Mouse (Mus musculus) urinary bladder, postnatal 10 days (tissue): ENCODE data around the gene Cd207.
A peak's percentile ranks its signal among the peaks of the same experiment; 100 is the strongest.
"Not testable (repeated sequence)": the region's sequence is repeated elsewhere in the genome, so short reads cannot be mapped to it uniquely, and the experiment has no call there.

ENCODE experiments used
- DNase-seq: peaks from one replicate; pipeline ENCODE4 v3.0.0; 2022; ENCODE audit warnings: low spot score

The Cd207 gene

DNA sequence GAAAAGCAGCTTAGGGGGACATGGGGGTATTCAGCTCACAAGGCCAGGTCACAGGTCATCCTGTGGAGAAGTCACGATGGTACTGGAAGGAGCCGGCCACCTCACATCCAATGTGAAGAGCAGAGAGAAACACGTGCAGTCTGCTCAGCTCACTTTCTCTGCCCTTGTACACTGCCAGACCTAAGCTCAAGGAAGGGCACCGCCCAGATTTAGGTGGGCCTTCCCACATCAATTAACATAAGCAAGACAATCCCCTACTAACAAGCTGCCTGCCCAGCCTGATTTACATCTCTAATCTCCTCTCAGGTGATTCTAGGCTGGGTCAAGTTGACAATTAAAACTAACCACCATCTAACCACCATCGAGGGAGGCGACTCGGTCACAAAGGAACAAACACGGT, 20.3 kb upstream of the Cd207 start:
- no peak for DNase-seq

GRCm38 (mm10) chr6:83696684-83697083, 19.0 kb upstream of the Cd207 start:
- DNase-seq = no peak

- no peak for DNase-seq
Measured at GRCm38 (mm10) chr6:83695731-83696130, 18.1 kb upstream of the Cd207 start.

- DNase-seq = no peak
Measured at GRCm38 (mm10) chr6:83693835-83694234, 16.2 kb upstream of the Cd207 start.

- no peak for DNase-seq
Measured at GRCm38 (mm10) chr6:83692962-83693361, 15.3 kb upstream of the Cd207 start.

DNA sequence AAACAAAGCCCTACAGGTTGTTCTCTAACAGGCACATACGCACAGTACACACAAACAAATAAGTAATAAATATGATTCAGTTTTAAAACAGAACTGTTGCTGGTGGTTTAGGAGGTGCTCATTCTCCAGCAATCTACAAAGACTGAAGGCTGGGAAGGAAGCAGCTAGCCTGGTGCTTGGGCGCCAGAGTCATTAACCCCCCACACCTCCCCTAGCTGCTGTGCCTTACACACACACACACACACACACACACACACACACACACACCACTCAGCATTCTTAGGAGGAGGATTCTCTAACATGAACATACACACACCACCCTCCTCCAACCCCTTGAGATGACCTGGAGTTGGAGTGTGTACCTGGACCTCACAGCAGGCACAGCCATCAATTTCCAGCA, 13.3 kb upstream of the Cd207 start:
- DNase-seq = no peak

- DNase-seq = no peak
Measured at GRCm38 (mm10) chr6:83690277-83690676, 12.6 kb upstream of the Cd207 start.

DNA sequence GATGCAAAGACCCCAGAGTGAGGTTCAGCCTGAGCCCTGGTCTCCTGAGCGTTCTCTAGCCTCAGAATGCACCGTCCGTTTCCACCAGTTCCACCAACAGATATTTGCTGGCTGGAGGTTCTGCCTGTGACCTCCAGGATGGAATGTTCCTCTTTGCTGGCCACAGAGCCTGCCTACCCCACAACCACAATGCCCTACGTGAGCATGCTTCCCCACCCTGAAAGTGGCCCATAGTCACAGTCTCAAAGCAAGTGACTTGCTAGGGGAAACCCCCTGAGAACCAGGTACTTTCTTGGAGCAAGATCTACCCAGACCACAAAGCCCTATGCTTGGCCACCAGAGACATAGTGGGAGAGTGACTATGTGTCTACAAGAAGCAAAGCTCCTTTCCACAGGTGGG, 11.7 kb upstream of the Cd207 start:
- no peak for DNase-seq

DNA sequence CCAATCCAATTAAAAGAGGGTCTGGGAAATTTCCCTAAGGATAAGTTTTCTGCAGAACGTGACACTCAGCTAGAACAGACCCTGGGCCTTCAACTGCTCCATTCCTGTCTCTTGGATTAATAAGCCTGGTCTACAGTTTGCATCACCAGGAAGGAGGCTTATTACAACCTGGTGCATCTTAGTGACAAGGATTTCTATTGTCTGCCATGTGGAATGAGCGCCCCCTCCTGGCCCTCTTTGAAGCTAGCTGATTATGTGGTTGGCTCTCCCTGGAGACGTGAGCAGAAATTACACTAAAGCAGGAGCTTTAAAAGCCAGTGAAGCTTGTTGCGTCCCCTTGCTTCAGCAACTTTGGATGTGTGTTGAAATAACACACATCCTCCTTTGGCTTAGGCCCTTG, 4.3 kb downstream of the Cd207 start:
- peak; percentile 31 for DNase-seq

GRCm38 (mm10) chr6:83665009-83665408, 12.6 kb downstream of the Cd207 start:
- no peak for DNase-seq

DNA sequence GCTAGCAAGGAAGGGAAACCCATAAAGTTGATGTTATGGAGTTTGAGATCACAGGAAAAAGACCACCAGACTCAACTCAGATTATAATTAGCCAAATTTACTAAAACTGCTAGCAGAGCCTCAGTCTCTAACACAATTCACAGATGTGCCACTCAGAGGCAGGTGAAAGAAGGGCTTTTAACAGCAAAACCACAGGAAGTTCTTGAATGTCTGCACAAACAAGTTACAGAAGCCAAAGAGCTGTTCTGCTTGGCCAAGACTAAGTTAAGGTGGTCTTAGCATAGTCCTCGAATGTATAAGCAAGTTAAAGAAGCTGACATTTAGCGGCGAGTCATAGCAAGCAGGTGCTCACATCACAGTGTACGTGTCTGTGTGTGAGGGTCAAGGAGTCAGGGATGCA, 16.8 kb downstream of the Cd207 start:
- DNase-seq = no peak

DNA sequence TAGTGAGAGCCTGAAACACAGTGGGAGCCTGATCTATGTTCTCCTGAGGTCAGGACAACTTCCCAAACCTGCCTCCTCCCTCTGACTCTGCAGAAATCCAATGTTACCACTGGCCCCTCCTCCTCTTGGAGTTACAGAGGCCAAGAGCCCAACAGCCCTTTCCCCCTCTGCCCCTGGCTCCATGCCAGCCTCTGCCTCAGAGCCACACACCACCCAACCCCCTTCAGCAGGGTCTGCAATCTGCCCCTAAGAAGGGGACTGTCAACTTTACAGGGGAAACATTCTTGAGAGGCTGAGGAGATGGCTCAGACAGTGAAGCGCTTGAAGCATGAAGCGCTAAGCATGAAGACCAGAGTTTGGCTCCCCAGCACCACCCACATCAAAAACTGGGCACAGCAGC, 21.6 kb downstream of the Cd207 start, which contains the start of gene Clec4f:
TSS of gene Clec4f (minus strand) at position 101 of the 400 bp plus-strand sequence.
- DNase-seq = no peak

DNA sequence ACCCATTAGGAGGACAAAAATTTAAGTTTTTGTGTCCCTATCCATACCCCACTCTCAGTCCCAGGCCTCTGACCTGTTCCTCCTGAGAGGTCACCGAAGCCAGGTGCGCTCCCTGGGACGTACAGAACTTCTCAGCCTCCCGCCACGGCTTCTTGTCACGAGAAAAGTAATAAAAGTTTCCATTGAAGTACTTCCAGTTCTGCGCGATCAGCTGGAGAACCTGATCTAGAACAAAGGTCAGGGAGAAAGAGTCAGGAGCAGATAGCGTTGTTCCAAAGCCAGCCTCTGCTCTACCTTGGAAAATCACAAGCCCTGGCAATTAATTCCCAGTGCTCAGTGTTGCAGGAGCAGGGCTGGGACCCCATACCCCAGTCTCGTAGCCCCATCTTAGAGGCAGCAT, 30.9 kb downstream of the Cd207 start:
- DNase-seq = no peak

DNA sequence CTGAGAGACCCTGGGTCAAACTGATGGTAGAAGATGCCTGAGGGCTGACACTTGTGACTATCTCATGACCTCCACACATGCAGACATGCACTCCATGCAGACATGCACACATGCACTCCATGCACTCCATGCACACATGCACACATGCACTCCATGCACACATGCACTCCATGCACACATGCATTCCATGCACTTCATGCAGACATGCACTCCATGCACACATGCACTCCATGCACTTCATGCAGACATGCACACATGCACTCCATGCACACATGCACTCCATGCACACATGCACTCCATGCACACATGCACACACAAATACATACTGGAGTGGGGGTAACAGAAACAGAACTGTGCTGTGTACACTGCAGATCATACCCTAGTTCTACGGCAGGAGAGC, 42.3 kb downstream of the Cd207 start:
- no peak for DNase-seq

DNA sequence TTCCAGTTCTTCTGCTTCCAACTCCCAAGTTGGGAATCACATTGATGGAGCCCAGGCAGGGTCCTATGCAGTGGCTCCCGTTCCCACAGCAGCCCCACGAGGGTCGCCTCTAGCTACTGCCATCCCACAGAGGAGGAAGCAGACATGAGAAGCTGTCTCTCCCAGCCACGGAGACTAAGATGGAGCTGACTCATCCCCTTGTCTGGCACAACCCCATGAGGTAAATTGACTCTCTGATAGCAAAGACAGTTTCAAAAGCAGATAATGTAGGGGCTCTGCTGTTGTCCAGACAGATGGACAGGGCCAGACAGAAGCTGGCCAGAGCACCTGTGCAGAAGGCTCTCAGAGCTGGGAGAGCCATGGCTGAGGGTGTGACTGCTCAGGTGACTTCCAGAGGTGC, 43.0 kb downstream of the Cd207 start:
- DNase-seq = not testable (repeated sequence)

DNA sequence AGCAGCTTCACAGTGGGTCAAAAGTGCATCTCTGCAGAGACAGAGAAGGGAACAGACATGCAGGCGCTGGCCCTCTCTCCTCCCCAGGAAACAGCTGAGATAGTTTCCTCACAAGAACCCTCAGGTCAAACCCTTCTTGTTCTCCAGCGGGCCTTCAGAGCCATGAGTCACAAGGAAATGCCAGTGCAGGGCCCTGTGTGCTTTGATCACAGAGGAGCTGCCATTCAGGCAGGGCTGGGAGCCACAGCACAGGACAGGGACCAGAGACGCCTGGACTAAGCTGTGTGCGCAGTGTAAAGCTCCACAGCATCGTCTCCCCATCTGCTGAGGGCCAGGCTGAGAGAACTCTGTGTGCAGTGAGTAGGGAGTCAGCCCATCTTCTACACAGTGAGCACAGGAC, 43.6 kb downstream of the Cd207 start:
- DNase-seq = not testable (repeated sequence)

- no peak for DNase-seq
Measured at GRCm38 (mm10) chr6:83631815-83632214, 45.8 kb downstream of the Cd207 start.

GRCm38 (mm10) chr6:83626781-83627180, 50.9 kb downstream of the Cd207 start:
- DNase-seq = no peak
